Mouse (Mus musculus) liver, adult (tissue): ENCODE results near the gene Cog1.

Source experiments
- GATA4 ChIP-seq: IDR thresholded peaks from 2 replicates; pipeline ENCODE4 v1.6.1; 2014; ENCODE audit warnings: mild to moderate bottlenecking, low read length; ENCODE audit not compliant: insufficient replicate concordance

Gene Cog1

GRCm38 (mm10) chr11:113674595-113674994, 25.6 kb downstream of the Cog1 start:
- no peak for TF ChIP-seq GATA4

DNA sequence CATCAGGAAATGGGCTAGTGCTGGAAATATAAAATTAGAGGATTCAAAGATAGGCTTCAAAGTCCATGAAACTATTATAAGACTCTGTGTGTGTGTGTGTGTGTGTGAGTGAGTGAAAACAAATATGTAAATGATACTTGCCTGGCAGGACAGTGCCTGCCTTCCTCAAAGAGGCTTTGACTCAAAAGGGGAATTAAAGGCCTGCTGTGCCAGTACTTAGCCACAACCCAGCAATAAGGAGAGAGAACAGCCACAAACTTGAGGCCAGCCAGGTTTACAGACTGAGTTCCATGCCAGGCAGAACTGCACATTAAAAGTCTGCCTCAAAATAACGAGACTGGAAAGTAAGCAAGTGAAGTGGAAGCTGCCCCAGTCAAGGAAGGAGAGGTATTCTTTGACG, 27.9 kb downstream of the Cog1 start:
- no peak for TF ChIP-seq GATA4

DNA sequence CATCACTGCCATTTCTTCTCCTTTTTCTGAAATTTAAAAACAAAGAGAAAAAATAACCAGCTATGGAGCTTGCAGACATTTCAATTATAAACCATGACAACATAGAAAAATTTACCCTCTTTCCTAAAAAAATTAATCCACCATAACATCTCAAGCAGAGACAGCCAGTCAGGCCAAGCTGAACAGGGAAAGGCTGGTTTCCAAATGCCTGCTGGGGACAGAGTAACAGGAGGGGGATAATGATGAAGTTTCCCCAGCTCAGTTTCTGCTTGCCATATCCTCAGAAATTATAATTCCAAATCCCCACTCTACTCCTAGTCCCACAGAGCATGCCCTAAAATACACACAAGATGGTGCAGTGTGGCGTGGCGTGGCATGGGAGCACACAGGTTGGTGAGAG, 28.4 kb downstream of the Cog1 start:
- TF ChIP-seq GATA4, result no peak

DNA sequence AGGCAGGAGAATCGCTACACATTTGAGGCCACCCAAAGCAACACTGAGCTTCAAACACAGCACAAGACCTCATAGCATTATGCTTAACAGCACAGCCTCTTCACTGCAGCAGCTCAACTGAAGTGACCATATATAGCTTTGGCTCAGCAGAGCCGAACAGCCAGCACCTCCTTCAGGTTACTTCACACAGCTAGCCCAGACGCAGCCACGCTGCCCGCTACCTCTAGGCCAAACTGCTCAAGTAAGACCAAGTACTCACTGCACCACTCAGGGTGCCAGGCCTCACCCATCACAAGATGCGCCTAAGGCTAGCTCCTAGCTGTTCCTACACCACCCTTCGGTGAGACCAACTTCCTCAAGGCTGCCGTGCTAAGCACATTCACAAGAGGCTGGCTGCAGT, 29.4 kb downstream of the Cog1 start:
- no peak for TF ChIP-seq GATA4

DNA sequence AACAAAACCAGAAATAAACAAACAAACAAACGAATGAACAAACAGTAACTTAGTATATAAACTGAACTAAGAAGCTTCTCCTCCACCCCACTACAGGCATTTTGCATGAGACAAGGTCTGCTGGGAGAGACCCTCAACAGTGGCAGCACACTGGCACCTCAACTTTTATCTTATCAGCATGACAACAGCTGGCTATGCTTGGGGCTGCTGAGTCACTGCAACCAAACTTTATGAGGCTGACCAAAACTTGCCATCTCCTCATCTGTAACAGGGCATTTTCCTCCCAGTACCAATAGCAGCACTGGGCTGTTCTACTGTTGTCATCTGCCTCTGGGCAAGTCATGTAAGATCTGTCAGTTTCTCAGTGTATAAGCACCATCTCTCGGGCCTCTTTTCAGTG, 32.0 kb downstream of the Cog1 start:
- no peak for TF ChIP-seq GATA4

GRCm38 (mm10) chr11:113681979-113682378, 33.0 kb downstream of the Cog1 start:
- no peak for TF ChIP-seq GATA4

DNA sequence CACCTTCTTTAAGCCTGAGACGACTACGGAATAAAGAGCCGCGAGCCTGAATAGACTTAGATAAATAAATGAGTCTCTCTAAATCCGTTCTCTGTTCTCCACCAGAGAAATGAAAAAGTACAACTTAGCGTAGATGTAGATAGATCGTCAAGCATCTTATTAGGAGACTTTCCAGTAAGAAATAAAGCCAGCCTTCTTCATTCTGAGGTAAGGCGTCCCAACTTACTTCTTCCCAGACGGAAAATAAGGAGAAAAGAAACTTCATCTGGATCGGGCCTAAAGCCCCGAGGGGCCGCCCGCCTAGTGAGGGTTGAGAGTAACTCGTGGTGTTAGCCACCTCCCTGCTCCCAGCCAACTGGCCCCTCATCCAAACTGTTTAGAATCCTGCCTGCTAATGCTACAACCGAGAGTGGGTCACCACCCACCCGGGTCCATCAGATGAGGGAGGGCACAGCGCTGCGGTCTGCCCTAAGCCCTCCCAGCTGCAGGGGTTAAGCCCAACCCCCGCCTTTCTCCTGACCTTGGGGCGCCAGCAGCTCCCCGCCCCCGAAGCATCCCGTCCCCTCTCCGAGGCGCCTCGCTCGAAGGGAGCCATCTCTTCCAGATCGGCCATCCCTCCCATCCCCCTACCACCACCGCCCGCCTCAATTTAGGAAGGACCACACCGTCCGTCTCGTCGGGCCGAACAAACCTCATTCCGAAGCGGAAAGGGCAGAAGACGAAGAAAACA, 34.1 kb downstream of the Cog1 start:
- TF ChIP-seq GATA4, result no peak

DNA sequence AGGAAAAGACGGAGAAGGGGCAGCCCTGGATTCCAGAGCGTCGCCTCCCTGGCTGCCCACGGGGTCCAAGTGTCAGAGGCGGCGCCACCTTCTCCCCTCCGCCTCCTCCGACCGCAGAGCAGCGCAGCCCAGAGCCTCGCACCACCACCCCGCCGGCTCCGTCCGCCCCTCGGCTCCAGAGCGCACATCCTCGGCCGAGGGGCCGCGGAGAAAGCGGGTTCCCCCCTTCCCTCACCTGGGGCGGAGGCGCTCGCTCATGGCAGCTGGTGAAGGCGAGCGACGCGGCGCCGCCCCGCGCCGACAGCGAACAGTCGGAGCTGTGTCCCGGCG, 34.6 kb downstream of the Cog1 start:
- no peak for TF ChIP-seq GATA4

- TF ChIP-seq GATA4, result no peak
Observed at GRCm38 (mm10) chr11:113683957-113684706, 35.2 kb downstream of the Cog1 start, which contains the start of the genes Fam104a and D11Wsu47e. Fam104a (minus strand) TSS chr11:113684155. D11Wsu47e (plus strand) TSS chr11:113684412.

DNA sequence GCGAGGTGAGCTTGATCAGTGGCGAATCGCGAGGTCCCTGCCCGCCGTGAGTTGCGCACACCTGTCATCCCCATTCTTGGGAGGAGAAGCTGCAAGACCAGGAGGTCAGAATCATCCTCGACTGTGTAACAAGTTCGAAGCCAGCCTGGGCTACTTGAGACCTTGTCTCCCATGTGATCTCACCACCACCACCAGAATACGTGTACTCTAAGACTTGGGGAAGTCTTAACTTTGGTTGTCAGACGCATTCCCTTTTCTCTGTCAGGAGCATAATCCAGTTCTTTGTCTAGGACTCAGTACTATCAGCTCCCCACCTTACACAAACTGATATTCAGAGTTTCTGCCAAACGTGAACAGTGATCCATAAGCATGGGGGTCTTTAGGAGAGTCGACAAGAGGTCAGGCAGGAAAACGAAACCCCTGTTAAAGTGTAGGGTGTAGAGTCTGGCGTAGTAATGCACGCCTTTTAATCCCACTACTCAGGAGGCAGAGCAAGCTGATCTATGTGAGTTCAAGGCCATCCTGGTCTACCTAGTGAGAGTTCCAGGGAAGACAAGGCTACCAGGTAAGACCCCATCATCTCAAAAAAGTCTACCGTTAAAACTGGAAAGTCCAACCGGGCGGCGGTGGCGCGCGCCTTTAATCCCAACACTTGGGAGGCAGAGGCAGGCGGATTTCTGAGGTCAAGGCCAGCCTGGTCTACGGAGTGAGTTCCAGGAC, 35.9 kb downstream of the Cog1 start:
- no peak for TF ChIP-seq GATA4

- TF ChIP-seq GATA4, result no peak
Observed at GRCm38 (mm10) chr11:113687031-113687430, 38.1 kb downstream of the Cog1 start.

DNA sequence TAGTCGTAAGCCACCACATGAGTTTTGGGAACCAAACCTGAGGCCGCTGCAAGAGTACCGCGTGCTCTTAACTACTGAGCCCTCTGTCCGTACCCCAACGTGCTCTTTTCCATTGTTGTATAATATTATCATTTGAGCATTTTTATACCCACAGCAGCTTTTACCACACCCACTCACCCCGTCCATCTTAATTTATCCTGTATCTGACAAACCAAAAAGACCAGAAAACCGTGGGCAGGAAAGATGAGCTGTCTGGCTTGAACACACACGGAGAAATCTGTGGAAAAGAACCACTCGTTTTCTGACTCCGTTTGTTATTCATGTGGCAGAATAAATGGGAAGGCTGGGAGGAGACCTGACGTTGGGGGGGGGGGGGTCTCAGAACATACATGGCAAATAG, 41.5 kb downstream of the Cog1 start:
- TF ChIP-seq GATA4, result no peak

DNA sequence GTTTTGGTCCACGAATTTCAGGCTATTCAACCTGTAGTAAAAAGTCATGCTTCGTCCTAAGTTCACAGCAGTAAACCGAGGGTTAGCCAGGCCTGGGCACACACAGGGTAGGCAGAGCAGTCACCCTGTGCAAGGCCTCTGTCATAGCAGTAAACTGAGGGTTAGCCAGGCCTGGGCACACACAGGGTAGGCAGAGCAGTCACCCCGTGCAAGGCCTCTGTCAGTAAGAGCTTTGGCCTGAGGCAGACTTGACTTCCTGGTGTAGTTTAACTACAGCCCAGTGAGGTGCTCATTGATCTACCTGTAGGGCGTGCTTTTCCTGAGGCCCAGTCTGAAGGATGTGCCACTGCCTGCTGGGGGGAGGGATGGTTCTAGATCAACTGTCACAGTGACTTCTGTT, 42.3 kb downstream of the Cog1 start:
- TF ChIP-seq GATA4, result no peak

- no peak for TF ChIP-seq GATA4
Observed at GRCm38 (mm10) chr11:113691851-113692250, 42.9 kb downstream of the Cog1 start.

DNA sequence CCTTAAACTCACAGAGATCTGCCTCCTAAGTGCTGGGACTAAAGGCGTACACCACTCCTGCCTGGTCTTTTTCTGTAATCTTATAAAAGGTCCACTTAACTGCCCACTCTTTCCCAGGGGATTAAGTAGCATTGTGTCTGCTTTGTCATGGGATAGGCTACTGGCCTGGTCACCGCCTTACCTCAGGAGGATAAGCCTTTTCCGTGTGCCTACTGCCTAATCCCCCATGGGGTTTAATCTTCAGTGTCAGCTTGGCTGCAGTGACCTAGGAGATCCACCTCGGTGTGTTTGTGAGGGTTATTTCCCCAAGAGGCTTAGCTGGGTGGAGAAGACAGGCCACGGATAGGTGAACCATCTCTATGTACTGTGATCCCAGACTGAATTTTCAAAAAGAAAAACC, 48.6 kb downstream of the Cog1 start:
- TF ChIP-seq GATA4, result no peak

- TF ChIP-seq GATA4, result no peak
Observed at GRCm38 (mm10) chr11:113698013-113698545, 49.1 kb downstream of the Cog1 start.
